Mouse (Mus musculus): Measurements from ENCODE around the gene Abhd16b.

The Abhd16b gene

GRCm38 (mm10) chr2:181487338-181488277, 5.4 kb upstream of the Abhd16b start:
- no peak for DNase-seq

DNA sequence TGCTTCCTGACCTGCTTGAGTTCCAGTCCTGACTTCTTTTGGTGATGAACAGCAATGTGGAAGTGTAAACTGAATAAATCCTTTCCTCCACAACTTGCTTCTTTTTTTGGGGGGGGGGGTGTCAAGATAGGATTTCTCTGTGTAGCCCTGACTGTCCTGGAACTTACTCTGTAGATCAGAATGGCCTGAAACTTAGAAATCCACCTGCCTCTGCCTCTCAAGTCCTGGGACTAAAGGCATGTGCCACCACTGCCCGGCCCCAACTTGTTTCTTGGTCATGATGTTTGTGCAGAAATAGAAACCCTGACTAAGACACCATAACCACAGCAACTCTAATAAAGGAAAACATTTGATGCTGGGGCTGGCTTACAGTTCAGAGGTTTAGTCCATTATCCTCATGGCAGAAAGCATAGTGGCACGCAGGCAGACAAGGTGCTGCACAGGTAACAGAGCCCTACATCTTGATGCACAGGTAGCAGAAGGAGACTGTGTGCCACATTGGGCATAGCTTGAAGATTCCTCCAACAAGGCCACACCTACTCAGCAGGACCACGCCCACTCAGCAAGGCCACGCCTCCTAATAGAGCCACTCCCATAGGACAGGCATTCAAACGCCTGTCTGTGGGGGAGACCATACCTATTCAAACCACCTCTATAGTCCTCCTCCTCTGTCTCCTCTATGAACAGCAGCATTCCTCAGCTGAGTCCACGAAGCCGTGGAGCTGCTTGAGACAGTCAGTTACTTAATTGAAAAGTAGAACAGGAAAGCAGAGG, 1.4 kb upstream of the Abhd16b start:
- no peak for DNase-seq

GRCm38 (mm10) chr2:181492206-181492605, 800 bp upstream of the Abhd16b start:
- DNase-seq, result no peak

DNA sequence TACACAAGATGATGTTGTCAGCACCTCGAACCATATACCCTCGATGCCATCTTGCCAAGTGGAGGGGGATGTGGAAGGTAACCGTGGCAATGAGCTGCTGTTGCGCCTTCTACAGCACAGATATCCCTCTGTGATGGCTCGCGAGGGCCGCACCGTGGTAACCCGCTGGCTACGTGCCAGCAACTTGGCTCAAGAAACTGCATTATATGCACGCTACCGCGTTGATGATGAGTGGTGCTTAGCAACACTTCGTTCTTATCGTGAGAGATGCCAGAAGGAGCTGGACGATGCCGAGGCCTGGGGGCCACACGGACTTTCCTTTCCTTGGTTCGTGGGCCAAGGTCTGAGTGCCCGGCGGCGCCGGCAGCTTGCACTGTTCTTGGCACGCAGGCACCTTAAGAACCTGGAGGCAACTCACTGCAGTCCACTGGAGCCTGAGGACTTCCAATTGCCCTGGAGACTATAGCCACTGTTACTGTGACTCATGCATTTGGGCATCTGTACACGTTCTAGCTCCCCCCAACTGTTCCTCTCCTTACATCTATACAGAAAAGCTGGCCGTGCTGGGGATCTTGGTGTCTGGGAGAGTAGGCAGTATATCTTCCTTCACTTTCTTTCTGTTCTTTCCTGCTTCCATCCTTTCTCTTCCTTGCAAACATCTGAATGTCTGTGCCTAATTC, 1.4 kb downstream of the Abhd16b start:
- peak; percentile 18 to 47 for DNase-seq

DNA sequence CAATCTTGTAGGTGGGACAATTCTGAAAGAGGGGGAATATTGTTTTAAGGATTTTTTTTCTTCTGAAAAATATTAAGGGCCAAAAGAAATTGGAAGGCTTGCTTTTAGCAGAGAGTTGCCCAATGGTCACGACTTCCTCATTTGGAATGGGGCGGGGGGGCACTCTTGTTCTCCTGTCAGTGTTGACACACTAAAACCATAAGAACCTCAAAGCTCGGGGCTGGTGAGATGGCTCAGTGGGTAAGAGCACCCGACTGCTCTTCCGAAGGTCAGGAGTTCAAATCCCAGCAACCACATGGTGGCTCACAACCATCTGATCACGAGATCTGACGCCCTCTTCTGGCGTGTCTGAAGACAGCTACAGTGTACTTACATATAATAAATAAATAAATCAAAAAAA, 2.8 kb downstream of the Abhd16b start:
- peak in 1 of 2 experiments; percentile 36 for DNase-seq

DNA sequence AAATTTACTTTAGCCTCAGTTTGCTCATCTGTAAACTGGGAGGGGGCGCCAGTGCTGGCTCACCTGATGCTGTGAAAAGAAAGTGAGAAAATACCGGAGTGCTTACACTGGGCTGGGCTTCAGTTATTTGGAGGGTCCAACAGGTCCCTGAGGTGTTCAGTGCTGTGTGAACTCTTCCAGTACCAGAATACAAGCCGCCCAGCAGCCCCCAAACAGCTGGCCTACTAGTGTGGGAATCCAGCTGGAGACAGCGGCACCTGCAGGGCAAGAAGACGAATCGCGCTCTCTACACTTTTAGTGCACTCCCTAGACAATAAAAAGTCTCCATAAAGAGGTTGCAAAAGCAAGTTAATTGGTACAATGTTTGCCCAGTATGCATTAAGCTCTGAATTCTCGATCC, 3.3 kb downstream of the Abhd16b start:
- peak; percentile 55 to 73 for DNase-seq

DNA sequence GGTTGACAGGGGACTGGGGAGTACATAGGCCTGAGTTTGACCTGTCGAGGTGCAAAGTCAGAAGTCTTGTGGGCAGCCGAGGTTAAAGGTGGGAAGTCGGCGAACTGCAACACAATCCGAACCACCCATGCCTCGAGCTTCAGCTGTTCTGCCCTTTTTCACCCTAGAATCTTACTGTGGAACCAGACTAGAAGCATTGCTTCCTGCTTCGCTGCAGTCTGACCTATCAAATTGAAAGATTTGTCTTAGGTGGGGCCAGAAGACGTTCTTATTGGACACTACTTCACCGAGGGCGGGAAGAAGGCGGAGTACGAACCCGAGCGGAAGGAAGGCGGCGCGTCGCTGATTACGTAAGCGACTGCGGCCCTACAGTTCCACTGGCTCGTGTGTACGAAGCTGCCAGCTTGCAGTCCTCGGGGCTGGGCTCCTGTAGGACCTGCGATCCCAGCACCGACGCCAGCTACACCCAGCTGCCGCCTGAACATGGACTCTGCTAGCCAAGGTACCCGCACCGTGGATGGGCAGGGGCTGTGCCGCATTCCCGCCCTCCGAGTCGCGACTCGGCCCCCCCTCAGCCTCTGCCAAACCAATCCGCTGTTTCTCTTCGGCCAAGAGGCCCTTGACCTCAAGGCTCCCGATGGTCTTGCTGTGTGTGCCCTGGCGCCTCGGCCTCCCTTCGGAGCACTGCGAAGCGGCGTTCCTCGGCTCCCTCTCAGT, 4.0 kb downstream of the Abhd16b start, which contains the start of gene Tpd52l2:
TSS of gene Tpd52l2 (plus strand) at position 312 of the 717 bp plus-strand sequence.
- peak; percentile 94 to 96 for DNase-seq

- peak in 1 of 2 experiments; percentile 43 for DNase-seq
Observed at GRCm38 (mm10) chr2:181497548-181497875, 4.5 kb downstream of the Abhd16b start.

- DNase-seq, result no peak
Observed at GRCm38 (mm10) chr2:181498644-181499043, 5.6 kb downstream of the Abhd16b start.

GRCm38 (mm10) chr2:181509191-181509590, 16.2 kb downstream of the Abhd16b start:
- no peak for DNase-seq

GRCm38 (mm10) chr2:181511231-181511630, 18.2 kb downstream of the Abhd16b start:
- DNase-seq, result no peak

DNA sequence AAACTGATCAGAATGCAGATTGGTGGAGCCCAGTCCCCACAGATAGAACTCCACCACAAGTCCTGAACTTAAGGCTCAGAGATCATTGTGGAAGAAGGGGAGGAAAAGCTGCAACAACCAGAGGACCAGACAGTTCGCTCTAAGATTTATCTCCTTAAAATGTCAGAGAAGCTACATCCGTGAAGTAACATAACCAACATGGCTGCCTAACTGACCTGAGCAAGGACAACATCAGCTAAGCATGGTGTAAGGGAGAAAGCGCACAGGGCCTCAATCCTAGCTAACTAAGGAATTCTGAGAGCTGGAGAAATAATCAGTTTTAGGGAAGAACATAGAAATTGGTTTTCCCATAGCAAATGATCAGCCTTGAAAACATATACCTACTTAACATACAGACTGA, 26.2 kb downstream of the Abhd16b start:
- no peak for DNase-seq

DNA sequence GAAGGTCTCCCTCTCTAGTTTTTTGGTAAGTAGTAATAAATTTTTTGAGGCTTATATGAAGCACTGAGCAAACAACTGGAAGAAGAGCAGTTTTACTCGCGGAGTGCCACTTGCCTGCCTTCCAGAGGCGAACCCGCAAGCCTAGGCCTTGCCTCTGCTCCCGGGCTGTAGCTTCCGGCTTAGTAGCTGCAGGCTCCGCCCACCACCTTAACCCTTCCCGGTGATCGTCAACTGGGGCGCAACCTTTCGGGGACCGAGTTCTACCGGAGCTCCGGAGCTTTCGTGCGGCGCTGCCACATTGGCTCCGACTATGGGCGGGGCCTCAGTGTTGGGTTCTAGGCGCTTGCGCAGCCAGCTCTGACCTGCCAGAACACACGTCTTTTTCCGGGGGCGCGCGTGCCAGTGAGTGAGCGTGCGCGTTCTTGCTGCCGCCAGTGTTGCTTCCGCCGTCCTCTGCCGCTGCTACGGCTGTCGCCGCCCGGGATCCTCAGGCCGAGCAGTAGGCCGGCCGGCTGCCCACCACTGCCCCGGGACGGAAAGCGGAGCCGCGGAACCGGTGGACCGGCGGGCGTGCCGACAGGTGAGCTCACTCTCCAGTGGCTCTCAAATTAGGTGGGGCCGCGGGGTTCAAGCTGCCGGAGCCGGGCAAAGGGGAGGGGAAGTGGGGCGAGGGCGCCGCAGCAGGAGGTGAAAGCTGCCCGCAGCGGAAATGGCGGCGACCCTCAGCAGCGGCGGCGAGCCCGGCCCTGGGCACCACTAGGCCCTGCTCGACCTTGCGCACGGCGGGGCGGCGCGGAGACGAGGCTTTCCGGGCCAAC, 27.3 kb downstream of the Abhd16b start, which contains the start of gene Dnajc5:
TSS of gene Dnajc5 (plus strand) at position 368 of the 818 bp plus-strand sequence.
- peak; percentile 97 to 98 for DNase-seq

GRCm38 (mm10) chr2:181520936-181521227, 27.9 kb downstream of the Abhd16b start:
- no peak for DNase-seq

DNA sequence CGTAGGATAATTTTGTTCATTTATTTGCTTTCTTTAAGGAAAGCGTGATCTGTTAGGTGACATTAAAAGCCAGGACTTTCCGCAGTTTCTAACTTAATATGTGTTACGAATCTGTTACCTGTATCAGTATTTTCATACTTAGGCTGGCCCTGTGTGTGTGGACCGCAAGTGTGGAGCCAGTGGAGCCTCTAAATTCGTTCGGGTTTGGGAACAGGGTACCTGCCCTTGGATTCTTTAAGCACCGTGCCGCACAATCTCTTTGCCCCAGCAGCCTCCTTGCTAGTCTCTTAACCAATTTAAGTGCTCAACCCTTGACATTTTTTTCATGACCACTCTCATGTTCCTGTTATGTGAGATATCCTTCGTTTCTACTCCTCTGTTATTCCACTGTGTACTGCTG, 28.5 kb downstream of the Abhd16b start:
- no peak for DNase-seq

DNA sequence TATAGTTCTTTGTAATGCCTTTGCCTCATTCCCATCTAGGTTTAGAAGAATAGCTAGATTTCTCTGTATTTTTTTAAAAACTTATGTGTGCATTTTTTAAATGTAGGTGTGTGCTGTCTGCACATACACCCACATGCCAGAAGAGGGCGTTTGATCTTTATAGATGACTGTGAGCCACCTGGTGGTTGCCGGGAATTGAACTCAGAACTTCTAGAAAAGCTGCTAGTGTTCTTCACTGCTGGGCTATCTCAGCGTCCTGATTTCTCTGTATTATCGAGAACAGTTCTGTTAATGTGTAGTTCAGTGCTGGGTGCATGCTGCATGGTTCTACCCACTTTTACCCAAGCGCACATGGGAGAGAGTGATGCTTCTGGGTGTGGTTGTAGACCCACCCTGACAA, 29.8 kb downstream of the Abhd16b start:
- peak; percentile 41 to 67 for DNase-seq

DNA sequence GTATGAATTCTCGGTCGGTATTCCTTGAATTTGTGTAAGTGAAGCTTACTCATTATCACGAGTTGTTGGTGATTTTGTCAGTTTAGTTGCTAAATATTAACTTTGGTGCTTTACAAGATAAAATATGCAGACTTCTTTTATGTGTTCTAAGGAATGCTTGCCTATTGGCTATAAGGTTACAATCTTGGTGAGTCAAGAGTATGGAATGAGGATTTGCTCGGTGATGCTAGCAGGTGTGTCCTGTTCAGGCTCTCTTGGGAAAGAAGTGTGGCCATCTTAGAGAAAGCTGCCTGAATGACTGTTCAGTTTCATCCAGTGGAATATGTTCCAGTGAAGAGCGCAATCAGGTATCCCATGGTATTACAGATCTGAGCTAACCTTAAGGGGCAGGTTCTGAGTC, 32.5 kb downstream of the Abhd16b start:
- DNase-seq, result no peak

DNA sequence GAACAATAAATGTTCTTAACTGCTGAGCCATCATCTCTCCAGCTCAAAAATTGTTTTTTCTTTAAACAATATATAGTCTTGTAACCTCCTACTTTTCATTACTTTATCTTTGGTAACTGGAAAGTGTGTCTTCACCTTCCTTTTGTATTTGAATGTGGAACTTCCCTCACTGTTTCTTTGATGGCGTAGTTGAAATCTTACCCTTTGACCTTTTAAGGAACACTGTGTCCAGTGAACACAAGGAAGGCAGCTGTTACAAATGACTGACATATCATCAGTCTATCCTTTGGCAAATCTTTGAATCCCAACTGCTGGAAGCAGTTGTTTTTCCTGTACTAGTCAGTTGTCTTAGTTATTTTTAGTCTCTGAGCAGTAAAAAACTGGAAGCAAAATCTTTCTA, 36.1 kb downstream of the Abhd16b start:
- no peak for DNase-seq

- no peak for DNase-seq
Observed at GRCm38 (mm10) chr2:181532589-181532988, 39.6 kb downstream of the Abhd16b start.

- no peak for DNase-seq
Observed at GRCm38 (mm10) chr2:181536410-181536809, 43.4 kb downstream of the Abhd16b start.

GRCm38 (mm10) chr2:181537444-181538047, 44.5 kb downstream of the Abhd16b start:
- DNase-seq, result peak; percentile 51 to 54

Data from cerebellum, postnatal 14 days (tissue).